Comparison of ENCODE assay signal across 8 mouse cellular contexts in genomic region chr9:119983585-119984535, GRCm38 (mm10). TPM values are rescaled to one million over a fixed set of nuclear protein-coding genes. Genes with fewer than 3 reads are reported as not detected.
DNase-seq lines count a peak whose midpoint lies in the region; ATAC-seq and TF ChIP-seq lines count a peak whose summit lies in the region.

No protein-coding gene starts in this region.

- H3K27me3 ChIP-seq in hindbrain, embryonic 16.5 days (replicated peaks; ENCODE audit: control insufficient read depth, insufficient read depth, low read length): peaks cover 3% of the 10 kb centered on the region; the same call in 1 of the 2 replicates

- WGBS in hindbrain, embryonic 16.5 days: 1% methylated on average over 51 of the region's 79 CpGs

- H3K9ac ChIP-seq in hindbrain, embryonic 16.5 days (ENCODE audit: low read depth, low read length): peak overlapping the region; percentile 75

- H3K36me3 ChIP-seq in hindbrain, embryonic 16.5 days (ENCODE audit: control insufficient read depth, insufficient read depth, low read length): no peaks in the 10 kb centered on the region

- no peaks in the 10 kb centered on the region for H3K9me3 ChIP-seq in hindbrain, embryonic 16.5 days (ENCODE audit: control insufficient read depth, low read length)

- peaks cover 34% of the 10 kb centered on the region for H3K4me1 ChIP-seq in hindbrain, embryonic 16.5 days (ENCODE audit: control insufficient read depth, insufficient read depth, low read depth, low read length)

- peak; percentile 29 for ATAC-seq in activated CD4-positive, CD25-positive, alpha-beta regulatory T cell, adult 4 months
- ATAC-seq in hindbrain, embryonic 16.5 days: peak; percentile 71
- ATAC-seq in megakaryocyte-erythroid progenitor cell, adult 5-6 weeks (replicated peaks; ENCODE audit: low FRiP score, low TSS enrichment, poor library complexity, severe bottlenecking): peak; percentile 39

- H3K27ac ChIP-seq in gastrocnemius, adult 2 months: peak overlapping the region; percentile 96
- H3K27ac ChIP-seq in hindbrain, embryonic 16.5 days (ENCODE audit: low read depth, low read length): peak overlapping the region; percentile 23; the same call in 1 of the 2 replicates

- intact Hi-C loops in gastrocnemius, adult 2 months (cut with DNase I): loop anchor here (2.0 kb wide), 1 partner anchor 27 kb away; no protein-coding TSS in a partner anchor
- intact Hi-C loops in left cerebral cortex, postnatal 25 days (cut with DNase I): loop anchor here (1.0 to 2.0 kb wide), 2 partner anchors 27 to 47 kb away; partner anchors contain the start of genes Gorasp1 and Ttc21a

- peak overlapping the region; percentile 98 for H3K4me3 ChIP-seq in gastrocnemius, adult 2 months
- H3K4me3 ChIP-seq in hindbrain, embryonic 16.5 days (ENCODE audit: low read length): peak overlapping the region; percentile 69

- H3K4me2 ChIP-seq in hindbrain, embryonic 16.5 days (ENCODE audit: low read length): peak overlapping the region; percentile 95

- DNase-seq in cerebellum, postnatal 25 days: peak; percentile 86 to 94
- peak; percentile 97 for DNase-seq in gastrocnemius, adult 2 months
- peak; percentile 88 to 91 for DNase-seq in left cerebral cortex, postnatal 25 days (ENCODE audit: low spot score in 2 of 2)
- peak; percentile 84 for DNase-seq in right cerebral cortex, postnatal 14 days
- peak; percentile 90 for DNase-seq in urinary bladder, postnatal 25 days (ENCODE audit: low spot score)

- no peak for TF ChIP-seq CTCF in gastrocnemius, adult 2 months (IDR thresholded peaks at IDR 0.05)

RNA-seq across cellular contexts. Expression of gene Csrnp1, which starts 0.6 kb away (rescaled TPM):
- 10 to 100 TPM; 29.0 to 41.9 TPM for polyA plus RNA-seq in activated CD4-positive, CD25-positive, alpha-beta regulatory T cell, adult 4 months (2017; shearing (Covaris generic))
- total RNA-seq in gastrocnemius, adult 2 months (2021): 10 to 100 TPM in 1 of 2 experiments, 1 to 10 TPM in 1; 5.9 to 12.0 TPM
- 1.8 and 2.7 TPM in 2 replicates for polyA plus RNA-seq in hindbrain, embryonic 16.5 days (2015; fragmentation: Nextera tagmentation; extraction: Ambion mirVana)
- 10 to 100 TPM; 14.2 to 16.1 TPM for total RNA-seq in left cerebral cortex, postnatal 25 days (2021)
- 1.6 and 3.1 TPM in 2 replicates for total RNA-seq in megakaryocyte-erythroid progenitor cell, adult 5-6 weeks (2014; fragmentation: Nextera tagmentation)
- 8.0 and 15.6 TPM in 2 replicates for total RNA-seq in megakaryocyte-erythroid progenitor cell, adult 5-6 weeks (2017)

RNA-seq across cellular contexts. Expression of gene Xirp1, which starts 39.5 kb away (rescaled TPM):
- not detected for polyA plus RNA-seq in activated CD4-positive, CD25-positive, alpha-beta regulatory T cell, adult 4 months (2017; shearing (Covaris generic))
- 100 to 1,000 TPM in 1 of 2 experiments, 10 to 100 TPM in 1; 70.1 to 116 TPM for total RNA-seq in gastrocnemius, adult 2 months (2021)
- polyA plus RNA-seq in hindbrain, embryonic 16.5 days (2015; fragmentation: Nextera tagmentation; extraction: Ambion mirVana): 0.35 TPM in 1 of 2 replicates, not detected in the other
- total RNA-seq in left cerebral cortex, postnatal 25 days (2021): under 1 TPM; 0.11 TPM
- total RNA-seq in megakaryocyte-erythroid progenitor cell, adult 5-6 weeks (2014; fragmentation: Nextera tagmentation): not detected in 2 replicates
- total RNA-seq in megakaryocyte-erythroid progenitor cell, adult 5-6 weeks (2017): not detected in 2 replicates

RNA-seq across cellular contexts. Expression of gene Ttc21a, which starts 46.5 kb away (rescaled TPM):
- not detected for polyA plus RNA-seq in activated CD4-positive, CD25-positive, alpha-beta regulatory T cell, adult 4 months (2017; shearing (Covaris generic))
- not detected for total RNA-seq in gastrocnemius, adult 2 months (2021)
- 1.1 and 1.4 TPM in 2 replicates for polyA plus RNA-seq in hindbrain, embryonic 16.5 days (2015; fragmentation: Nextera tagmentation; extraction: Ambion mirVana)
- under 1 TPM; 0.43 to 0.60 TPM for total RNA-seq in left cerebral cortex, postnatal 25 days (2021)
- not detected in 2 replicates for total RNA-seq in megakaryocyte-erythroid progenitor cell, adult 5-6 weeks (2014; fragmentation: Nextera tagmentation)
- not detected in 2 replicates for total RNA-seq in megakaryocyte-erythroid progenitor cell, adult 5-6 weeks (2017)

RNA-seq across cellular contexts. Expression of gene Gorasp1, which starts 46.5 kb away (rescaled TPM):
- 1 to 10 TPM; 3.9 to 4.6 TPM for polyA plus RNA-seq in activated CD4-positive, CD25-positive, alpha-beta regulatory T cell, adult 4 months (2017; shearing (Covaris generic))
- 10 to 100 TPM; 20.5 to 21.4 TPM for total RNA-seq in gastrocnemius, adult 2 months (2021)
- polyA plus RNA-seq in hindbrain, embryonic 16.5 days (2015; fragmentation: Nextera tagmentation; extraction: Ambion mirVana): 33.1 and 36.0 TPM in 2 replicates
- total RNA-seq in left cerebral cortex, postnatal 25 days (2021): 10 to 100 TPM; 32.6 to 35.4 TPM
- total RNA-seq in megakaryocyte-erythroid progenitor cell, adult 5-6 weeks (2014; fragmentation: Nextera tagmentation): 8.9 and 11.4 TPM in 2 replicates
- 4.8 and 7.8 TPM in 2 replicates for total RNA-seq in megakaryocyte-erythroid progenitor cell, adult 5-6 weeks (2017)

Comparison
In these comparisons a context has a peak if more than half of its experiments do, and no peak if none do; other contexts are left out.
1. Peak in every context shown above with its lines: DNase-seq, ATAC-seq, H3K4me3 ChIP-seq and H3K27ac ChIP-seq.
2. RNA of gene Xirp1, which starts 39.5 kb away (total RNA-seq): 70.1 to 116 TPM in gastrocnemius, adult 2 months; 0.11 TPM in left cerebral cortex, postnatal 25 days and not detected in megakaryocyte-erythroid progenitor cell, adult 5-6 weeks; every median in the first group is over 10 times any median in the second.